Mouse (Mus musculus) liver, adult 2 months (tissue): ENCODE data around the gene Cfap45.

ENCODE experiments used
- CTCF ChIP-seq: fragments of 200-500 bp; IDR thresholded peaks from 2 replicates; pipeline ENCODE4 v1.5.1; 2011; ENCODE audit warnings: low read depth, low read length, control low read depth
- POLR2A ChIP-seq: fragments of 200-500 bp; IDR thresholded peaks from 2 replicates; pipeline ENCODE4 v1.6.1; 2011; ENCODE audit warnings: low read length, control low read depth; ENCODE audit not compliant: insufficient read depth; ENCODE audit errors: extremely low read depth

GRCm38 (mm10) chr1:172497428-172497827 is 23.2 kb upstream of the Cfap45 start:
- TF ChIP-seq POLR2A, result no peak
- TF ChIP-seq CTCF, result no peak
